8 mouse cellular contexts compared by ENCODE assay signal in genomic region chr4:155178274-155178673, GRCm38 (mm10). TPM values are rescaled to one million over a fixed set of nuclear protein-coding genes. Genes with fewer than 3 reads are reported as not detected.
A peak's percentile ranks its signal among the peaks of the same experiment; 100 is the strongest.
DNase-seq lines count a peak whose midpoint lies in the region; ATAC-seq and TF ChIP-seq lines count a peak whose summit lies in the region.

No protein-coding gene starts in this region.

- WGBS in embryonic facial prominence, embryonic 14.5 days: 6% methylated on average over 3 of the region's 6 CpGs
- 5% methylated on average over 6 of the region's 6 CpGs for WGBS in heart, postnatal 0 days
- WGBS in olfactory bulb, adult 2 months: 3% methylated on average over 6 of the region's 6 CpGs

- peak; percentile 46 for DNase-seq in right cerebral cortex, adult 18-20 months
- DNase-seq in right cerebral cortex, postnatal 14 days: no peak
- peak; percentile 90 for DNase-seq in embryonic facial prominence, embryonic 14.5 days (ENCODE audit: low spot score)
- peak; percentile 90 for DNase-seq in heart, postnatal 0 days (ENCODE audit: low spot score)
- peak; percentile 80 for DNase-seq in kidney, postnatal 10 days
- DNase-seq in lung, postnatal 10 days: peak; percentile 92

- no peaks in the 10 kb centered on the region for H3K36me3 ChIP-seq in embryonic facial prominence, embryonic 14.5 days (ENCODE audit: control insufficient read depth, insufficient read depth, low read length)
- H3K36me3 ChIP-seq in heart, postnatal 0 days (replicated peaks; ENCODE audit: control insufficient read depth, insufficient read depth, low read length): no peaks in the 10 kb centered on the region

- peak overlapping the region; percentile 90 for H3K27ac ChIP-seq in embryonic facial prominence, embryonic 14.5 days (replicated peaks; ENCODE audit: low read depth, low read length)
- H3K27ac ChIP-seq in heart, postnatal 0 days (ENCODE audit: low read depth): peak overlapping the region; percentile 94
- peak overlapping the region; percentile 34 for H3K27ac ChIP-seq in olfactory bulb, adult 2 months (ENCODE audit: insufficient read depth, low read depth, low read length)

- no peak for TF ChIP-seq CTCF in heart, postnatal 0 days (IDR thresholded peaks at IDR 0.05; ENCODE audit: low read depth)
- no peak for TF ChIP-seq CTCF in olfactory bulb, adult 2 months (IDR thresholded peaks at IDR 0.05; ENCODE audit: insufficient read depth, low read depth, low read length)

- H3K4me1 ChIP-seq in embryonic facial prominence, embryonic 14.5 days (ENCODE audit: control insufficient read depth, insufficient read depth, low read length): peaks cover 70% of the 10 kb centered on the region
- H3K4me1 ChIP-seq in heart, postnatal 0 days (ENCODE audit: control insufficient read depth, insufficient read depth): peaks cover 78% of the 10 kb centered on the region
- H3K4me1 ChIP-seq in olfactory bulb, adult 2 months (ENCODE audit: control insufficient read depth, insufficient read depth, low read length): peaks cover 70% of the 10 kb centered on the region

- no peak for TF ChIP-seq POLR2A in olfactory bulb, adult 2 months (IDR thresholded peaks at IDR 0.05; ENCODE audit: insufficient read depth, low read depth, low read length)

- no peaks in the 10 kb centered on the region for H3K27me3 ChIP-seq in embryonic facial prominence, embryonic 14.5 days (replicated peaks; ENCODE audit: control insufficient read depth, insufficient read depth, low read length)
- H3K27me3 ChIP-seq in heart, postnatal 0 days (ENCODE audit: control insufficient read depth, insufficient read depth, low read length): no peaks in the 10 kb centered on the region

- H3K9ac ChIP-seq in embryonic facial prominence, embryonic 14.5 days (ENCODE audit: low read depth, low read length): peak overlapping the region; percentile 35; the same call in 1 of the 2 replicates
- H3K9ac ChIP-seq in heart, postnatal 0 days (replicated peaks; ENCODE audit: low read depth, low read length): peak overlapping the region; percentile 23; the same call in 1 of the 2 replicates

- H3K4me3 ChIP-seq in embryonic facial prominence, embryonic 14.5 days (ENCODE audit: low read depth, low read length): no peak overlapping the region
- peak overlapping the region; percentile 11 for H3K4me3 ChIP-seq in heart, postnatal 0 days (ENCODE audit: low read depth, low read length)
- no peak overlapping the region for H3K4me3 ChIP-seq in olfactory bulb, adult 2 months (ENCODE audit: insufficient read depth, low read depth, low read length)

- no peak for TF ChIP-seq EP300 in heart, postnatal 0 days (IDR thresholded peaks at IDR 0.05; ENCODE audit: low read depth)

- H3K9me3 ChIP-seq in embryonic facial prominence, embryonic 14.5 days (ENCODE audit: control insufficient read depth, low read length): no peaks in the 10 kb centered on the region
- no peaks in the 10 kb centered on the region for H3K9me3 ChIP-seq in heart, postnatal 0 days (replicated peaks; ENCODE audit: control insufficient read depth, low read length)

- ATAC-seq in embryonic facial prominence, embryonic 14.5 days (ENCODE audit: low read depth): peak; percentile 77
- peak; percentile 75 for ATAC-seq in heart, postnatal 0 days (ENCODE audit: insufficient read depth, low read depth)
- no peak for ATAC-seq in erythroblast, adult 5-6 weeks (replicated peaks; ENCODE audit: low FRiP score, poor library complexity, severe bottlenecking)

- H3K4me2 ChIP-seq in embryonic facial prominence, embryonic 14.5 days (ENCODE audit: low read depth, low read length): peak overlapping the region; percentile 36
- peak overlapping the region; percentile 52 for H3K4me2 ChIP-seq in heart, postnatal 0 days (ENCODE audit: low read depth, low read length)

RNA-seq across cellular contexts. Expression of gene Ski, which starts 44.1 kb away (rescaled TPM):
- 34.1 and 34.9 TPM in 2 replicates for polyA plus RNA-seq in embryonic facial prominence, embryonic 14.5 days (2014; fragmentation: Nextera tagmentation; extraction: Ambion mirVana)
- total RNA-seq in heart, postnatal 0 days (2014; rRNA removed; ENCODE audit: low replicate concordance): 53.2 and 60.6 TPM in 2 replicates
- polyA plus RNA-seq in heart, postnatal 0 days (2015; fragmentation: Nextera tagmentation; extraction: Ambion mirVana): 7.7 and 9.3 TPM in 2 replicates
- polyA plus RNA-seq in olfactory bulb, adult 2 months (2012; ENCODE audit: insufficient read depth, insufficient read length, low replicate concordance, missing spikeins): not detected in 2 replicates
- 8.8 and 10.8 TPM in 2 replicates for total RNA-seq in erythroblast, adult 5-6 weeks (2015; ENCODE audit: low replicate concordance)
- 2.8 and 3.4 TPM in 2 replicates for total RNA-seq in erythroblast, adult 5-6 weeks (2017; ENCODE audit: low replicate concordance)

Comparison
In these comparisons a context has a peak if more than half of its experiments do, and no peak if none do; other contexts are left out.
1. H3K27ac ChIP-seq: peak in every context shown above with its lines; median percentile 94 in heart, postnatal 0 days; 90 in embryonic facial prominence, embryonic 14.5 days; 34 in olfactory bulb, adult 2 months.